Mouse (Mus musculus) left cerebral cortex, adult 2 months (tissue): ENCODE measurements at regions not wholly inside any gene's neighbourhood (a gene's known extent, or its start where the extent isn't known, plus 50 kb on each side); places are given as distances from the start of the nearest gene placed in this dataset.
"Not testable (repeated sequence)": the region's sequence is repeated elsewhere in the genome, so short reads cannot be mapped to it uniquely, and the experiment has no call there.

Source experiments
- DNase-seq, 2 experiments: peaks; one replicate each; pipeline ENCODE4 v3.0.0; 2021 to 2022; ENCODE audit warnings: low spot score in 2 of 2, mixed read lengths in 1 of 2; ENCODE audit errors: extremely low spot score in 1 of 2
- H3K27ac ChIP-seq: fragments of 200-600 bp; 2 replicates; pipeline ENCODE4 v1.8.1; 2022
- H3K4me3 ChIP-seq: fragments of 200-600 bp; 2 replicates; pipeline ENCODE4 v1.8.1; 2022
- CTCF ChIP-seq: fragments of 200-600 bp; IDR thresholded peaks from 2 replicates; pipeline ENCODE4 v1.8.1; 2022; ENCODE audit warnings: antibody characterized with exemption, mild to moderate bottlenecking, moderate library complexity
- intact Hi-C: fragments of 180-260 bp; cut with DNase I; formaldehyde crosslinking; loops from one replicate; pipeline ENCODE4 v1.15.1; 2025

- TF ChIP-seq CTCF = peak; percentile 32
- Histone ChIP-seq H3K27ac (no peak overlapping the region), H3K4me3 (no peak overlapping the region)
- DNase-seq = no peak
- intact Hi-C loops = no loop called here
These were observed 78.8 kb downstream of the Zfp619 start for GRCm38 (mm10) chr7:39596403-39596802.

GRCm38 (mm10) chr7:39613767-39614166, 96.2 kb downstream of the Zfp619 start:
- no peak overlapping the region for H3K4me3 ChIP-seq
- DNase-seq = no peak
- intact Hi-C loops = no loop called here
- no peak overlapping the region for H3K27ac ChIP-seq
- no peak for TF ChIP-seq CTCF

GRCm38 (mm10) chr7:39615092-39615491, 97.5 kb downstream of the Zfp619 start:
- DNase-seq = no peak
- H3K27ac ChIP-seq = no peak overlapping the region
- intact Hi-C loops = no loop called here
- TF ChIP-seq CTCF = no peak
- H3K4me3 ChIP-seq = no peak overlapping the region

GRCm38 (mm10) chr7:39621796-39622195, 104.2 kb downstream of the Zfp619 start:
- Histone ChIP-seq H3K4me3 (no peak overlapping the region), H3K27ac (no peak overlapping the region)
- intact Hi-C loops = no loop called here
- TF ChIP-seq CTCF = no peak
- DNase-seq = no peak

- Histone ChIP-seq H3K27ac (no peak overlapping the region), H3K4me3 (no peak overlapping the region)
- TF ChIP-seq CTCF = no peak
- DNase-seq = no peak
- intact Hi-C loops = no loop called here
These were observed 115.3 kb downstream of the Zfp619 start for GRCm38 (mm10) chr7:39632836-39633235.

GRCm38 (mm10) chr7:39642333-39642732, 124.8 kb downstream of the Zfp619 start:
- Histone ChIP-seq H3K27ac (no peak overlapping the region), H3K4me3 (no peak overlapping the region)
- intact Hi-C loops = no loop called here
- DNase-seq = no peak
- no peak for TF ChIP-seq CTCF

- no peak for TF ChIP-seq CTCF
- Histone ChIP-seq H3K27ac (no peak overlapping the region), H3K4me3 (no peak overlapping the region)
- DNase-seq = no peak
- intact Hi-C loops = no loop called here
These were observed 125.8 kb downstream of the Zfp619 start for GRCm38 (mm10) chr7:39643323-39643722.

- TF ChIP-seq CTCF = no peak
- Histone ChIP-seq H3K27ac (no peak overlapping the region), H3K4me3 (no peak overlapping the region)
- no peak for DNase-seq
- intact Hi-C loops = no loop called here
These were observed 133.0 kb downstream of the Zfp619 start for GRCm38 (mm10) chr7:39650483-39651102.

- TF ChIP-seq CTCF = no peak
- H3K4me3 ChIP-seq = no peak overlapping the region
- intact Hi-C loops = no loop called here
- no peak overlapping the region for H3K27ac ChIP-seq
- no peak for DNase-seq
These were observed 137.2 kb downstream of the Zfp619 start for GRCm38 (mm10) chr7:39654563-39655286.

GRCm38 (mm10) chr7:39655287-39655652, 137.7 kb downstream of the Zfp619 start:
- H3K27ac ChIP-seq, intact Hi-C loops: not testable (repeated sequence)
- H3K4me3 ChIP-seq = peak overlapping the region; percentile 35
- DNase-seq = peak; percentile 10 to 24

- intact Hi-C loops = no loop called here
- DNase-seq = no peak
- Histone ChIP-seq H3K27ac (no peak overlapping the region), H3K4me3 (peak overlapping the region; percentile 35)
- TF ChIP-seq CTCF = no peak
These were observed 138.3 kb downstream of the Zfp619 start for GRCm38 (mm10) chr7:39655709-39656397.

GRCm38 (mm10) chr7:39659597-39659996, 142.0 kb downstream of the Zfp619 start:
- intact Hi-C loops = no loop called here

More at GRCm38 (mm10) chr7:39659597-39659996, 142.0 kb downstream of the Zfp619 start:
- no peak overlapping the region for H3K27ac ChIP-seq
- no peak for TF ChIP-seq CTCF
- no peak for DNase-seq
- no peak overlapping the region for H3K4me3 ChIP-seq
